Mouse (Mus musculus) hindbrain, embryonic 14.5 days (tissue): Measurements from ENCODE around the gene Sema3b. TPM values are rescaled to one million over a fixed set of nuclear protein-coding genes. Genes with fewer than 3 reads are reported as not detected.

Experiments used
- ATAC-seq: fragments of 200-750 bp; cut with Nextera tagmentation; 2 replicates; pipeline ENCODE4 v1.8.0; 2017; ENCODE audit warnings: moderate number of reproducible peaks, mild to moderate bottlenecking, moderate TSS enrichment, moderate library complexity; ENCODE audit not compliant: low FRiP score
- DNase-seq: peaks from one replicate; pipeline ENCODE4 v3.0.0-alpha.2; 2015; ENCODE audit warnings: low spot score
- H3K27ac ChIP-seq: fragments of 300-500 bp; sonication (generic); 2 replicates; pipeline ENCODE4 v1.5.1; 2014; ENCODE audit warnings: mild to moderate bottlenecking, moderate library complexity
- H3K27me3 ChIP-seq: fragments of 300-500 bp; sonication (generic); 2 replicates; pipeline ENCODE4 v1.6.1; 2014; ENCODE audit warnings: mild to moderate bottlenecking, low read length, mixed read lengths; ENCODE audit not compliant: control insufficient read depth, insufficient read depth
- H3K36me3 ChIP-seq: fragments of 300-500 bp; sonication (generic); replicated peaks from 2 replicates; pipeline ENCODE4 v1.6.1; 2014; ENCODE audit not compliant: control insufficient read depth, insufficient read depth
- H3K4me1 ChIP-seq: fragments of 300-500 bp; sonication (generic); replicated peaks from 2 replicates; pipeline ENCODE4 v1.6.1; 2014; ENCODE audit warnings: antibody characterized with exemption, low read length, mixed read lengths; ENCODE audit not compliant: control insufficient read depth, insufficient read depth
- H3K4me2 ChIP-seq: fragments of 300-500 bp; sonication (generic); replicated peaks from 2 replicates; pipeline ENCODE4 v1.6.1; 2014; ENCODE audit warnings: mild to moderate bottlenecking, moderate library complexity
- H3K4me3 ChIP-seq: fragments of 300-500 bp; sonication (generic); replicated peaks from 2 replicates; pipeline ENCODE4 v1.5.1; 2014; ENCODE audit warnings: mild to moderate bottlenecking, low read length
- H3K9ac ChIP-seq: fragments of 300-500 bp; sonication (generic); 2 replicates; pipeline ENCODE4 v1.6.1; 2014
- H3K9me3 ChIP-seq: fragments of 300-500 bp; sonication (generic); 2 replicates; pipeline ENCODE4 v1.6.1; 2016; ENCODE audit warnings: low read length; ENCODE audit not compliant: control insufficient read depth
- WGBS: fragments of 180-500 bp; shearing (Covaris S2); extraction: QIAGEN DNeasy Blood & Tissue Kit; methylation state at CpG from one replicate; pipeline ENCODE4 v1.1.7; 2014; 5-methylcytosine and 5-hydroxymethylcytosine counted together
- polyA plus RNA-seq: library from polyadenylated mRNA; unstranded; fragments of >200 nt; fragmentation: Nextera tagmentation; extraction: Ambion mirVana; gene quantifications from 2 replicates; pipeline ENCODE4 v1.2.1, GENCODE M21; 2014

The Sema3b gene
- polyA plus RNA-seq, 1 experiment from 2014 or later: 4.5 TPM

- Histone ChIP-seq H3K9me3 (no peaks in the 10 kb centered on the region), H3K36me3 (peaks cover 31% of the 10 kb centered on the region), H3K4me1 (peaks cover 19% of the 10 kb centered on the region), H3K9ac (peak overlapping the region; percentile 86), H3K4me3 (peak overlapping the region; percentile 34), H3K27me3 (no peaks in the 10 kb centered on the region), H3K27ac (peak overlapping the region; percentile 100), H3K4me2 (peak overlapping the region; percentile 75)
- no peak for ATAC-seq
- WGBS: 75% methylated on average over 6 of the region's 6 CpGs
- no peak for DNase-seq
These were observed 2.6 kb upstream of the Sema3b start for GRCm38 (mm10) chr9:107611456-107612190.

GRCm38 (mm10) chr9:107609433-107609830 is 403 bp upstream of the Sema3b start:
- no peak for DNase-seq
- Histone ChIP-seq H3K4me2 (no peak overlapping the region), H3K27ac (no peak overlapping the region), H3K9me3 (no peaks in the 10 kb centered on the region), H3K4me3 (no peak overlapping the region), H3K4me1 (peaks cover 28% of the 10 kb centered on the region), H3K36me3 (peaks cover 9% of the 10 kb centered on the region), H3K27me3 (no peaks in the 10 kb centered on the region), H3K9ac (no peak overlapping the region)
- ATAC-seq: no peak
- WGBS: 77% methylated on average over 4 of the region's 4 CpGs

GRCm38 (mm10) chr9:107607653-107608245 is 1.3 kb downstream of the Sema3b start:
- Histone ChIP-seq H3K4me3 (no peak overlapping the region), H3K4me1 (peaks cover 29% of the 10 kb centered on the region), H3K9ac (no peak overlapping the region), H3K4me2 (no peak overlapping the region), H3K27me3 (no peaks in the 10 kb centered on the region), H3K9me3 (no peaks in the 10 kb centered on the region), H3K36me3 (no peaks in the 10 kb centered on the region), H3K27ac (no peak overlapping the region)
- DNase-seq (no peak), ATAC-seq (no peak)
- 56% methylated on average over 9 of the region's 9 CpGs for WGBS

- no peak for DNase-seq
- H3K4me3 ChIP-seq: no peak overlapping the region
- 56% methylated on average over 2 of the region's 2 CpGs for WGBS
- H3K36me3 ChIP-seq: no peaks in the 10 kb centered on the region
- H3K27me3 ChIP-seq: no peaks in the 10 kb centered on the region
- no peak overlapping the region; the same call in 1 of the 2 replicates for H3K4me2 ChIP-seq
- H3K9ac ChIP-seq: 0 out of 2 replicates have a peak overlapping the region, but pooled peaks have one; percentile 20
- no peak for ATAC-seq
- no peaks in the 10 kb centered on the region for H3K9me3 ChIP-seq
- H3K4me1 ChIP-seq: peaks cover 29% of the 10 kb centered on the region
- no peak overlapping the region for H3K27ac ChIP-seq
These were observed 2.0 kb downstream of the Sema3b start for GRCm38 (mm10) chr9:107607036-107607435.

GRCm38 (mm10) chr9:107606591-107606990 is 2.4 kb downstream of the Sema3b start:
- Histone ChIP-seq H3K4me3 (no peak overlapping the region), H3K4me2 (no peak overlapping the region; the same call in 1 of the 2 replicates), H3K4me1 (peaks cover 25% of the 10 kb centered on the region), H3K9ac (0 out of 2 replicates have a peak overlapping the region, but pooled peaks have one; percentile 20), H3K9me3 (no peaks in the 10 kb centered on the region), H3K27ac (no peak overlapping the region), H3K36me3 (no peaks in the 10 kb centered on the region), H3K27me3 (no peaks in the 10 kb centered on the region)
- ATAC-seq (no peak), DNase-seq (no peak)
- WGBS: 26% methylated on average over 9 of the region's 9 CpGs

GRCm38 (mm10) chr9:107605041-107605661 is 3.9 kb downstream of the Sema3b start:
- H3K4me1 ChIP-seq: peaks cover 22% of the 10 kb centered on the region
- H3K27me3 ChIP-seq: no peaks in the 10 kb centered on the region
- WGBS: 36% methylated on average over 23 of the region's 23 CpGs
- H3K27ac ChIP-seq: no peak overlapping the region
- peak overlapping the region; percentile 25; the same call in 1 of the 2 replicates for H3K4me2 ChIP-seq
- H3K4me3 ChIP-seq: no peak overlapping the region
- no peak overlapping the region for H3K9ac ChIP-seq
- no peaks in the 10 kb centered on the region for H3K9me3 ChIP-seq
- DNase-seq (no peak), ATAC-seq (no peak)
- H3K36me3 ChIP-seq: no peaks in the 10 kb centered on the region

- H3K9me3 ChIP-seq: no peaks in the 10 kb centered on the region
- WGBS: 87% methylated on average over 6 of the region's 6 CpGs
- no peaks in the 10 kb centered on the region for H3K27me3 ChIP-seq
- no peak overlapping the region for H3K4me3 ChIP-seq
- H3K36me3 ChIP-seq: no peaks in the 10 kb centered on the region
- no peak for DNase-seq
- no peak for ATAC-seq
- H3K27ac ChIP-seq: no peak overlapping the region
- H3K9ac ChIP-seq: no peak overlapping the region
- H3K4me1 ChIP-seq: peaks cover 22% of the 10 kb centered on the region
- H3K4me2 ChIP-seq: no peak overlapping the region
These were observed 5.8 kb downstream of the Sema3b start for GRCm38 (mm10) chr9:107603251-107603650.

- no peak overlapping the region for H3K4me2 ChIP-seq
- H3K4me1 ChIP-seq: peaks cover 20% of the 10 kb centered on the region
- H3K27ac ChIP-seq: no peak overlapping the region
- 0 out of 2 replicates have a peak overlapping the region, but pooled peaks have one; percentile 33 for H3K9ac ChIP-seq
- ATAC-seq (peak; percentile 58; the same call in 1 of the 2 replicates), DNase-seq (peak; percentile 98)
- H3K4me3 ChIP-seq: no peak overlapping the region
- WGBS: 16% methylated on average over 10 of the region's 10 CpGs
- H3K36me3 ChIP-seq: no peaks in the 10 kb centered on the region
- H3K9me3 ChIP-seq: no peaks in the 10 kb centered on the region
- H3K27me3 ChIP-seq: no peaks in the 10 kb centered on the region
These were observed 6.9 kb downstream of the Sema3b start for GRCm38 (mm10) chr9:107602068-107602648.

- ATAC-seq (no peak), DNase-seq (no peak)
- Histone ChIP-seq H3K27me3 (no peaks in the 10 kb centered on the region), H3K4me3 (no peak overlapping the region), H3K9ac (no peak overlapping the region), H3K9me3 (no peaks in the 10 kb centered on the region), H3K4me1 (peaks cover 12% of the 10 kb centered on the region), H3K27ac (no peak overlapping the region), H3K4me2 (no peak overlapping the region), H3K36me3 (no peaks in the 10 kb centered on the region)
- 87% methylated on average over 11 of the region's 11 CpGs for WGBS
These were observed 7.8 kb downstream of the Sema3b start for GRCm38 (mm10) chr9:107601275-107601674.
